Mouse (Mus musculus): Measurements from ENCODE around the gene Tmem131.
"Not testable (repeated sequence)": the region's sequence is repeated elsewhere in the genome, so short reads cannot be mapped to it uniquely, and the experiment has no call there.

Tmem131 gene

GRCm38 (mm10) chr1:36919728-36920127, 23.7 kb downstream of the Tmem131 start:
- DNase-seq (ENCODE audit: low spot score in 2 of 2): peak; percentile 60 to 62

- DNase-seq (ENCODE audit: low spot score in 2 of 2): no peak
Observed at GRCm38 (mm10) chr1:36917423-36917822, 26.0 kb downstream of the Tmem131 start.

- no peak for DNase-seq (ENCODE audit: low spot score in 2 of 2)
Observed at GRCm38 (mm10) chr1:36915200-36915580, 28.3 kb downstream of the Tmem131 start.

DNA sequence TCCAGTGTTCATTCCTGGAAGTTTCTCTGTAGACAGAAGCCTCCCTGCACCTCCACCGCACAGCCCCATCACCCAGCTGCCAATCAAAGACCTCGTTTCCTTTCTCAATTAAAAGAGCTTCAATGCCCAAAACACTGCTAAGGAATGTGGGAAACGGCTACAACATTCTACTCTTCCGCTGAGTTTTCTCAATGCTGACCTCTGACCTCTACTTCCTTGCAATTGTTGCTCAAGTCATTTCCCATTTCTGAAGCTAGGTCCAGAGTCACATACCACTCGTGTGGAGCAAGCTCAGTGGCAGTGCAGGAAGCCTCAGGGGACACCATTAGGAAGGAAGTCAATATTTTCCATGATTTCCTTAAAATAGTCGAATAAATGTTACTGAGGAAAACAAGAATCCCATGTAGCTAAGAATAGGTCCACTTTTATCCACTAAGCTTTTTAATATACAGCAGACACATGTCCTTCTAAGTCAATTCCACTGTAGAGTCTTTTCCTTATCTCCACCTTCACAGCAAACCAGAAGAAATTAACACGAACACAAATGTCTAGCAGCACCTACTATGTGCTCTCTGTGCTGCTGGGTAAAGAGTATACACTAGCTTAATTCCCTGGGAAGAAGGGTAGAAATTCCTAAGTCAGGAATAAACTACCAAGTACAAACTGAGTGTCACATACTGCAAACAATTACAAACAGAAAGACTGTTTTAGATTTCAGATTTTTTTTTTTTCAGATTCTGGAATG, 28.8 kb downstream of the Tmem131 start:
- no peak for DNase-seq (ENCODE audit: low spot score in 2 of 2)

- no peak for DNase-seq (ENCODE audit: low spot score in 2 of 2)
Observed at GRCm38 (mm10) chr1:36913806-36914205, 29.7 kb downstream of the Tmem131 start.

DNA sequence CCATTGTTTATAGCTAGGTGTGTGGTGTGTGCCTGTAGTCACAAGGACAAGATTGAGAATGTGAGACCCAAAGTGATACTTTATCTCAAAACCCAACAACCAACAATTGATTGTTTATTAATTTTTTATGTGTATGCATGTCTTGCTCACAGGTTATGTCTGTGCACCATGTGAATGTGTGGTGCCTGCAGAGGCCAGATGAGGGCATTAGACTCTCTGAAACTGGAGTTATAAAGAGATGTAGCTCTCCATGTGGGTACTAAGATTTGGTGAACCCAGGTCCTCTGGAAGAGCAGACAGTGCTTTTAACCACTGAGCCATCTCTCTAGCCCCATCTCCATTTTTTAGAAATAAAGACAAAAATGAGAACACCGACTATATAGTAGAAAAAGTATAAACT, 31.2 kb downstream of the Tmem131 start:
- DNase-seq (ENCODE audit: low spot score in 2 of 2): no peak

- DNase-seq (ENCODE audit: low spot score in 2 of 2): no peak
Observed at GRCm38 (mm10) chr1:36911603-36912002, 31.9 kb downstream of the Tmem131 start.

- DNase-seq (ENCODE audit: low spot score in 2 of 2): no peak
Observed at GRCm38 (mm10) chr1:36910397-36910796, 33.1 kb downstream of the Tmem131 start.

DNA sequence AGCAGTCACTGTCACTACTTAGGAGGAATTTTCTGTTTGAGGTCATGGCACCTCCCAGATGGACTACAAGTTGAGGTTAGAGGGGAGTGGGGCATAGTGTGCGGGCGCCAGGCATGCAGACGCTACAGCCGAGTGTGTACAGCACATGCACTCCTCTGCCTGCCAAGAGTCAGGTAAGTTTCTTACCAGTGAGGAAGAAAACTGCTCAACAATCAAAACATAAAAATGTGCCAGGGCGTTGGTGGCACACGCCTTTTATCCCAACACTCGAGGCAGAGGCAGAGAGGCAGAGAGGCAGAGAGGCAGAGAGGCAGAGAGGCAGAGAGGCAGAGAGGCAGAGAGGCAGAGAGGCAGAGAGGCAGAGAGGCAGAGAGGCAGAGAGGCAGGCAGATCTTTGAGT, 33.5 kb downstream of the Tmem131 start:
- DNase-seq (ENCODE audit: low spot score in 2 of 2): not testable (repeated sequence)

GRCm38 (mm10) chr1:36905216-36905615, 38.2 kb downstream of the Tmem131 start:
- no peak for DNase-seq (ENCODE audit: low spot score in 2 of 2)

- no peak for DNase-seq (ENCODE audit: low spot score in 2 of 2)
Observed at GRCm38 (mm10) chr1:36904489-36904888, 39.0 kb downstream of the Tmem131 start.

GRCm38 (mm10) chr1:36904084-36904451, 39.4 kb downstream of the Tmem131 start:
- no peak for DNase-seq (ENCODE audit: low spot score in 2 of 2)

DNA sequence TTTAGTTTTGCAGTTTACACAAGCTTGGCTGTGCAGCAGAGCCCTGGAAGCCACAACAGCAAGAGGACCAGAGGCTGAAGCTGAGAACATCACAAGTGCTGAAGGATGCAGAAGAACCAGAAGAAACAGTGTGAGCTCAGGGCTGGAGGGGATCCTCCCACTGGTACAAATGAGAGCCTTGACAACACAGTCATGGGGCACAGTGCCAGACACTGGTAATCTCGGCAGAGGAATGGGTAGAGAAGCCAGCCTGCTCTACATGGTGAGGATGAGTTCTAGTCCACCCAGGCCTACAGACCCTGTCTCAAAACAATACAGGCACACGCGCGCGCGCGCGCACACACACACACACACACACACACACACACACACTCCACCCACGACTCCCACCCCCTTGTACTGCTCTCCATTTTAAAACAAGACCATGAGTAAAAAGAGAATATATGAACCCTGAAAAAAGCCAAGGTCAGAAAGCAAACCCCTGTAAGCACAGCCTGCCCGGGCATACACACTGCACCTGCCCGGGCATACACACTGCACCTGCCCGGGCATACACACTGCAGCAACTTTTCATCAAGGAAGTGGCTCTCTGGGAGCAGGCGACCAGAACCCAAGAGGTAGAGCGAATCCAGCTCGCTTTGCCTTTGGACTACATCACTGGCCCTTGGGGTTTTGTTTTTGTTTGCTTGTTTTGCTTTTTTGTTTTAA, 39.9 kb downstream of the Tmem131 start:
- DNase-seq (ENCODE audit: low spot score in 2 of 2): no peak

- DNase-seq (ENCODE audit: low spot score in 2 of 2): no peak
Observed at GRCm38 (mm10) chr1:36902533-36903315, 40.7 kb downstream of the Tmem131 start.

GRCm38 (mm10) chr1:36899622-36900021, 43.8 kb downstream of the Tmem131 start:
- no peak for DNase-seq (ENCODE audit: low spot score in 2 of 2)

- no peak for DNase-seq (ENCODE audit: low spot score in 2 of 2)
Observed at GRCm38 (mm10) chr1:36896423-36896822, 47.0 kb downstream of the Tmem131 start.

- DNase-seq (ENCODE audit: low spot score in 2 of 2): no peak
Observed at GRCm38 (mm10) chr1:36895452-36895851, 48.0 kb downstream of the Tmem131 start.

DNA sequence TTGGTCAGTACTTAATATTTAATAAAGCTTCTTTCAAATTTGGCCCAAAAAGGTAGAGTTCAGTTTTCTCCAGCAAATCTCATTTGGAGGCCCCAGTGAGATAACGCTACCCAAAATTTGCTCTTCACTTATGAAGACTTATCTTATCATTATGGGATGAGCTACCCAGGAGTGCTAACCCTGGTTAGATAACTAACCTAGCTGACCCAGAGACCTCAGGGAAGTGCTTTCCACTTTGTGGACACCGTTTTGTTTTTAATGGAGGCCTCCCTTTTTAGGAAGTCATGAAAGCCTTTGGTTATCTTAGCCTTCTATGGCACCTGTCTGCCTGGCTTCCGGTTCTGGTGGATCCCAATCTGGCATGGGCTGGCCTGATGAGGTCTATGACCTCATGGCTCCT, 49.3 kb downstream of the Tmem131 start:
- DNase-seq (ENCODE audit: low spot score in 2 of 2): no peak

DNA sequence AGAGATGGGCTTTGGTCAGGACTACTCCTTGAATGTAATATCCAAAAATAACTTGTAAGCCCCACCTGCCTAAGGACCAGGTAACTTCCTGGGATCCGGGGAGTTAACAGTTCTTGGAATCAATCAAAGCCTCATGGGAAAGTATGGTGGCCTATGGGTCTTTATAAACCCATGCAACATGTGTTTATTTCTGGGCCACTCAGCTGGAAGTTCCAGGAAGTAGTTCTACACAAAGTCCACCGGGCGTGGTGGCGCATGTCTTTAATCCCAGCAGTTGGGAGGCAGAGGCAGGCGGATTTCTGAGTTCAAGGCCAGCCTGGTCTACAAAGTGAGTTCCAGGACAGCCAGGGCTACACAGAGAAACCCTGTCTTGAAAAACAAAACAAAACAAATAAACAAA, 49.7 kb downstream of the Tmem131 start:
- DNase-seq (ENCODE audit: low spot score in 2 of 2): not testable (repeated sequence)

GRCm38 (mm10) chr1:36893146-36893545, 50.3 kb downstream of the Tmem131 start:
- DNase-seq (ENCODE audit: low spot score in 2 of 2): no peak

GRCm38 (mm10) chr1:36892461-36892860, 51.0 kb downstream of the Tmem131 start:
- DNase-seq (ENCODE audit: low spot score in 2 of 2): no peak

DNA sequence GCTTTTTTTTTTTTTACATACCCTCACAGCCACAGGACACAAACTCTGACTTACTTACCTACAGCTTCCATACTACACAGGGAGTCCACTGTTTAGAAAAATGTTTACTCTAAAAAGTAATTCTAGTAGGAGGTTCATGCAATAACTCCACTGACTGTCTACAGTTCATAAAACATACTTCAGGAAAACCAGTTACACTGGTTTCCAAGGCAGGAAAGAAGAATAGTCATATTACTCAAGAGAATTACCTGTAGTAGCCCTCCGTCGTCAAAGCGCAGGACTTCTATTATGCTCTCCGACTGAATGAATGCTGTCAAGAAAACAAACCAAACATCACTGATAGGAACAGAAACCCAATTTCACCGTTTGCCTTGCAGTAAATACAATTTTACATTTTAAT, 54.5 kb downstream of the Tmem131 start:
- DNase-seq (ENCODE audit: low spot score in 2 of 2): no peak

GRCm38 (mm10) chr1:36887172-36887571, 56.3 kb downstream of the Tmem131 start:
- no peak for DNase-seq (ENCODE audit: low spot score in 2 of 2)
